Comparison of ENCODE assay signal across 12 mouse cellular contexts in the genomic region with DNA sequence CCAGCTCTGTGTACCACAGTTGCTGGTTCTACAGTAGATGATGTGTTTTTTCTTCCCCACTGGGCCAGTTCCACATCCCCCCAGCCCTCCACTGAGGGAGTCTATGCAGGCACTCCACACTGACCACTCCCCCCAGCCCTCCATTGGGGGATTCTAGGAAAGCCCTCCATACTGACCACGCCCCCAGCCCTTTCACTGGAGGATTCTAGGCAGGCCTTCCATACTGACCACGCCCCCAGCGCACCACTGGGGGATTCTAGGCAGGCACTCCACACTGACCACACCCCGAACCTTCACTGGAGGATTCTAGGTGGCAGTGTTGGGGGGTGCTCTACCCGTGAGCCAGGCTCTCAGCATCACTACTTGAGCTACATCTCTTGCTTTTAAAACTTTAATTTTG. TPM values are rescaled to one million over a fixed set of nuclear protein-coding genes. Genes with fewer than 3 reads are reported as not detected.
A peak's percentile ranks its signal among the peaks of the same experiment; 100 is the strongest.
DNase-seq lines count a peak whose midpoint lies in the region; ATAC-seq and TF ChIP-seq lines count a peak whose summit lies in the region.
"Had no signal": no experiment of that assay in that cellular context is flagged by ENCODE, and none has a peak within 500 bp of the region (broad histone marks: within the 10 kb centered on the region; RNA-seq: fewer than 3 reads in every experiment).

No protein-coding gene starts in this region.

- H3K9ac ChIP-seq in intestine, embryonic 14.5 days (ENCODE audit: low read length), result no peak overlapping the region
- no peak overlapping the region for H3K9ac ChIP-seq in intestine, postnatal 0 days (ENCODE audit: low read depth, low read length)
- no peak overlapping the region for H3K9ac ChIP-seq in midbrain, embryonic 13.5 days (replicated peaks)
- no peak overlapping the region for H3K9ac ChIP-seq in liver, embryonic 13.5 days

- no peak overlapping the region for H3K4me3 ChIP-seq in intestine, embryonic 14.5 days (ENCODE audit: low read depth, low read length)
- H3K4me3 ChIP-seq in intestine, postnatal 0 days (ENCODE audit: low read depth, low read length), result no peak overlapping the region
- no peak overlapping the region for H3K4me3 ChIP-seq in midbrain, embryonic 13.5 days (replicated peaks)
- no peak overlapping the region for H3K4me3 ChIP-seq in midbrain, embryonic 10.5 days
- no peak overlapping the region for H3K4me3 ChIP-seq in liver, embryonic 13.5 days (replicated peaks)

- no peak for TF ChIP-seq CTCF in intestine, postnatal 0 days (IDR thresholded peaks at IDR 0.05; ENCODE audit: low read depth)

- H3K36me3 ChIP-seq in intestine, embryonic 14.5 days (ENCODE audit: control insufficient read depth, insufficient read depth, low read length), result peaks cover 18% of the 10 kb centered on the region
- peaks cover 6% of the 10 kb centered on the region; the same call in 1 of the 2 replicates for H3K36me3 ChIP-seq in intestine, postnatal 0 days (ENCODE audit: control insufficient read depth, insufficient read depth)
- peaks cover 71% of the 10 kb centered on the region for H3K36me3 ChIP-seq in midbrain, embryonic 13.5 days
- peaks cover 72% of the 10 kb centered on the region for H3K36me3 ChIP-seq in midbrain, embryonic 10.5 days
- peaks cover 4% of the 10 kb centered on the region; the same call in 1 of the 2 replicates for H3K36me3 ChIP-seq in liver, embryonic 13.5 days

- H3K27me3 ChIP-seq in intestine, embryonic 14.5 days (replicated peaks; ENCODE audit: control insufficient read depth, insufficient read depth, low read length), result no peaks in the 10 kb centered on the region
- no peaks in the 10 kb centered on the region for H3K27me3 ChIP-seq in intestine, postnatal 0 days (replicated peaks; ENCODE audit: control insufficient read depth, insufficient read depth, low read length)
- no peaks in the 10 kb centered on the region for H3K27me3 ChIP-seq in midbrain, embryonic 13.5 days
- no peaks in the 10 kb centered on the region for H3K27me3 ChIP-seq in midbrain, embryonic 10.5 days (ENCODE audit: low read depth, poor library complexity, severe bottlenecking)
- no peaks in the 10 kb centered on the region for H3K27me3 ChIP-seq in liver, embryonic 13.5 days

- peak; percentile 38; the same call in 1 of the 2 replicates for ATAC-seq in intestine, embryonic 14.5 days (replicated peaks; ENCODE audit: low FRiP score, low TSS enrichment, low read depth)
- ATAC-seq in intestine, postnatal 0 days, result no peak
- ATAC-seq in midbrain, embryonic 13.5 days, result peak; percentile 48
- peak; percentile 56 for ATAC-seq in liver, embryonic 13.5 days (ENCODE audit: low read depth)
- no peak for ATAC-seq in megakaryocyte, adult 5-6 weeks (ENCODE audit: poor library complexity, severe bottlenecking)

- no peak overlapping the region for H3K27ac ChIP-seq in intestine, embryonic 14.5 days (ENCODE audit: low read depth)
- H3K27ac ChIP-seq in intestine, postnatal 0 days (ENCODE audit: low read depth, low read length), result no peak overlapping the region
- no peak overlapping the region for H3K27ac ChIP-seq in midbrain, embryonic 13.5 days
- H3K27ac ChIP-seq in midbrain, embryonic 10.5 days (replicated peaks), result no peak overlapping the region
- H3K27ac ChIP-seq in liver, embryonic 13.5 days, result no peak overlapping the region
- H3K27ac ChIP-seq: macrophage had no signal

- H3K9me3 ChIP-seq in intestine, embryonic 14.5 days (ENCODE audit: control insufficient read depth, low read length), result no peaks in the 10 kb centered on the region
- no peaks in the 10 kb centered on the region for H3K9me3 ChIP-seq in intestine, postnatal 0 days (ENCODE audit: control insufficient read depth)
- no peaks in the 10 kb centered on the region for H3K9me3 ChIP-seq in midbrain, embryonic 13.5 days
- H3K9me3 ChIP-seq in midbrain, embryonic 10.5 days (replicated peaks), result no peaks in the 10 kb centered on the region
- no peaks in the 10 kb centered on the region for H3K9me3 ChIP-seq in liver, embryonic 13.5 days (replicated peaks)

- H3K4me1 ChIP-seq in intestine, embryonic 14.5 days (replicated peaks; ENCODE audit: control insufficient read depth, insufficient read depth, low read length), result no peaks in the 10 kb centered on the region
- H3K4me1 ChIP-seq in intestine, postnatal 0 days (replicated peaks; ENCODE audit: control insufficient read depth, insufficient read depth, low read length), result no peaks in the 10 kb centered on the region
- H3K4me1 ChIP-seq in midbrain, embryonic 13.5 days (replicated peaks), result no peaks in the 10 kb centered on the region
- H3K4me1 ChIP-seq in midbrain, embryonic 10.5 days, result no peaks in the 10 kb centered on the region; the same call in 1 of the 2 replicates
- no peaks in the 10 kb centered on the region for H3K4me1 ChIP-seq in liver, embryonic 13.5 days (replicated peaks)

- 27% methylated on average over 5 of the region's 5 CpGs for WGBS in intestine, embryonic 14.5 days
- WGBS in intestine, postnatal 0 days, result 60% methylated on average over 5 of the region's 5 CpGs
- 41% methylated on average over 5 of the region's 5 CpGs for WGBS in midbrain, embryonic 13.5 days
- 35% methylated on average over 5 of the region's 5 CpGs for WGBS in midbrain, embryonic 10.5 days
- 43% methylated on average over 5 of the region's 5 CpGs for WGBS in liver, embryonic 13.5 days (ENCODE audit: insufficient replicate concordance)

- H3K4me2 ChIP-seq in intestine, embryonic 14.5 days (ENCODE audit: low read length), result no peak overlapping the region
- no peak overlapping the region for H3K4me2 ChIP-seq in intestine, postnatal 0 days (replicated peaks; ENCODE audit: low read depth)
- no peak overlapping the region for H3K4me2 ChIP-seq in midbrain, embryonic 13.5 days (replicated peaks)
- no peak overlapping the region for H3K4me2 ChIP-seq in liver, embryonic 13.5 days

- DNase-seq in intestine, embryonic 14.5 days (ENCODE audit: low spot score), result no peak
- DNase-seq in midbrain, embryonic 10.5 days (ENCODE audit: low spot score), result no peak
- DNase-seq in R1 (ENCODE audit: low read depth, low spot score), result peak; percentile 99
- DNase-seq in liver, embryonic 13.5 days, result no peak
- DNase-seq in ovary, adult 18-20 months (ENCODE audit: low spot score), result no peak
- DNase-seq: gastrocnemius, postnatal 10 days had no signal

RNA-seq across cellular contexts. Expression of a gene that starts 6.0 kb away (rescaled TPM):
- not detected in 2 replicates for polyA plus RNA-seq in intestine, embryonic 14.5 days (2014; fragmentation: Nextera tagmentation; extraction: Ambion mirVana)
- polyA plus RNA-seq in intestine, postnatal 0 days (2015; fragmentation: Nextera tagmentation; extraction: Ambion mirVana), result not detected in 2 replicates
- polyA plus RNA-seq in midbrain, embryonic 13.5 days (2015; fragmentation: Nextera tagmentation; extraction: Ambion mirVana), result not detected in 2 replicates
- 0.10 TPM in 1 of 2 replicates, not detected in the other for polyA plus RNA-seq in midbrain, embryonic 10.5 days (2016; fragmentation: Nextera tagmentation; extraction: Ambion mirVana)
- not detected in 2 replicates for polyA plus RNA-seq in liver, embryonic 13.5 days (2015; fragmentation: Nextera tagmentation; extraction: Ambion mirVana)
- not detected in 2 replicates for total RNA-seq in megakaryocyte, adult 5-6 weeks (2015)
- total RNA-seq in megakaryocyte, adult 5-6 weeks (2017), result not detected in 2 replicates
- total RNA-seq: gastrocnemius, postnatal 10 days; hematopoietic stem cell, adult 5-6 weeks had no signal
- polyA plus RNA-seq: embryonic facial prominence, embryonic 14.5 days; macrophage had no signal

RNA-seq across cellular contexts. Expression of a gene that starts 11.5 kb away (rescaled TPM):
- 60.3 and 75.4 TPM in 2 replicates for polyA plus RNA-seq in intestine, embryonic 14.5 days (2014; fragmentation: Nextera tagmentation; extraction: Ambion mirVana)
- 121 and 130 TPM in 2 replicates for polyA plus RNA-seq in intestine, postnatal 0 days (2015; fragmentation: Nextera tagmentation; extraction: Ambion mirVana)
- 0.73 and 1.2 TPM in 2 replicates for polyA plus RNA-seq in midbrain, embryonic 13.5 days (2015; fragmentation: Nextera tagmentation; extraction: Ambion mirVana)
- polyA plus RNA-seq in midbrain, embryonic 10.5 days (2016; fragmentation: Nextera tagmentation; extraction: Ambion mirVana), result 1.2 and 1.5 TPM in 2 replicates
- polyA plus RNA-seq in liver, embryonic 13.5 days (2015; fragmentation: Nextera tagmentation; extraction: Ambion mirVana), result 2.9 and 3.1 TPM in 2 replicates
- 0.51 TPM in 1 of 2 replicates, not detected in the other for total RNA-seq in megakaryocyte, adult 5-6 weeks (2015)
- total RNA-seq in megakaryocyte, adult 5-6 weeks (2017), result not detected in 2 replicates
- total RNA-seq: hematopoietic stem cell, adult 5-6 weeks had no signal
- polyA plus RNA-seq: macrophage had no signal

RNA-seq across cellular contexts. Expression of a gene that starts 12.3 kb away (rescaled TPM):
- polyA plus RNA-seq in intestine, embryonic 14.5 days (2014; fragmentation: Nextera tagmentation; extraction: Ambion mirVana), result 11.2 and 12.2 TPM in 2 replicates
- polyA plus RNA-seq in intestine, postnatal 0 days (2015; fragmentation: Nextera tagmentation; extraction: Ambion mirVana), result 4.8 and 5.1 TPM in 2 replicates
- polyA plus RNA-seq in midbrain, embryonic 13.5 days (2015; fragmentation: Nextera tagmentation; extraction: Ambion mirVana), result 24.3 and 26.9 TPM in 2 replicates
- polyA plus RNA-seq in midbrain, embryonic 10.5 days (2016; fragmentation: Nextera tagmentation; extraction: Ambion mirVana), result 10.4 and 12.6 TPM in 2 replicates
- polyA plus RNA-seq in liver, embryonic 13.5 days (2015; fragmentation: Nextera tagmentation; extraction: Ambion mirVana), result 2.4 and 2.9 TPM in 2 replicates
- 4.1 and 5.8 TPM in 2 replicates for total RNA-seq in megakaryocyte, adult 5-6 weeks (2015)
- 0.49 and 0.77 TPM in 2 replicates for total RNA-seq in megakaryocyte, adult 5-6 weeks (2017)

RNA-seq across cellular contexts. Expression of a gene that starts 16.1 kb away (rescaled TPM):
- polyA plus RNA-seq in intestine, embryonic 14.5 days (2014; fragmentation: Nextera tagmentation; extraction: Ambion mirVana), result 45.9 and 59.1 TPM in 2 replicates
- polyA plus RNA-seq in intestine, postnatal 0 days (2015; fragmentation: Nextera tagmentation; extraction: Ambion mirVana), result 18.8 and 19.9 TPM in 2 replicates
- 33.1 and 39.1 TPM in 2 replicates for polyA plus RNA-seq in midbrain, embryonic 13.5 days (2015; fragmentation: Nextera tagmentation; extraction: Ambion mirVana)
- 45.4 and 53.7 TPM in 2 replicates for polyA plus RNA-seq in midbrain, embryonic 10.5 days (2016; fragmentation: Nextera tagmentation; extraction: Ambion mirVana)
- 26.2 and 27.8 TPM in 2 replicates for polyA plus RNA-seq in liver, embryonic 13.5 days (2015; fragmentation: Nextera tagmentation; extraction: Ambion mirVana)
- total RNA-seq in megakaryocyte, adult 5-6 weeks (2015), result 56.0 and 66.5 TPM in 2 replicates
- total RNA-seq in megakaryocyte, adult 5-6 weeks (2017), result 43.9 and 57.7 TPM in 2 replicates

RNA-seq across cellular contexts. Expression of a gene that starts 30.9 kb away (rescaled TPM):
- 6.3 and 6.4 TPM in 2 replicates for polyA plus RNA-seq in intestine, embryonic 14.5 days (2014; fragmentation: Nextera tagmentation; extraction: Ambion mirVana)
- polyA plus RNA-seq in intestine, postnatal 0 days (2015; fragmentation: Nextera tagmentation; extraction: Ambion mirVana), result 5.2 and 5.3 TPM in 2 replicates
- 3.1 and 4.5 TPM in 2 replicates for polyA plus RNA-seq in midbrain, embryonic 13.5 days (2015; fragmentation: Nextera tagmentation; extraction: Ambion mirVana)
- 1.5 and 2.3 TPM in 2 replicates for polyA plus RNA-seq in midbrain, embryonic 10.5 days (2016; fragmentation: Nextera tagmentation; extraction: Ambion mirVana)
- polyA plus RNA-seq in liver, embryonic 13.5 days (2015; fragmentation: Nextera tagmentation; extraction: Ambion mirVana), result 0.97 and 1.6 TPM in 2 replicates
- 69.7 and 73.9 TPM in 2 replicates for total RNA-seq in megakaryocyte, adult 5-6 weeks (2015)
- 21.2 and 35.8 TPM in 2 replicates for total RNA-seq in megakaryocyte, adult 5-6 weeks (2017)

Comparison
In these comparisons a context has a peak if more than half of its experiments do, and no peak if none do; other contexts are left out.
1. ATAC-seq: peak in intestine, embryonic 14.5 days (single experiment), midbrain, embryonic 13.5 days (single experiment) and liver, embryonic 13.5 days (single experiment); none in intestine, postnatal 0 days (single experiment) and megakaryocyte, adult 5-6 weeks (single experiment).
2. RNA of a gene that starts 11.5 kb away (polyA plus RNA-seq): 121 to 130 TPM in intestine, postnatal 0 days and 60.3 to 75.4 TPM in intestine, embryonic 14.5 days; 2.9 to 3.1 TPM in liver, embryonic 13.5 days, 1.2 to 1.5 TPM in midbrain, embryonic 10.5 days and 0.73 to 1.2 TPM in midbrain, embryonic 13.5 days; every median in the first group is over 10 times any median in the second.